Mouse (Mus musculus): ENCODE results near the gene Khdc1b. TPM values are rescaled to one million over a fixed set of nuclear protein-coding genes. Genes with fewer than 3 reads are reported as not detected.

The Khdc1b gene
- polyA plus RNA-seq, 1 experiment from 2014 or later, result not detected

GRCm38 (mm10) chr1:21419370-21419769 is 36.0 kb downstream of the Khdc1b start:
- Histone ChIP-seq H3K4me1 (no peaks in the 10 kb centered on the region), H3K4me3 (replicated peaks) (no peak overlapping the region), H3K9me3 (replicated peaks) (no peaks in the 10 kb centered on the region), H3K27ac (no peak overlapping the region), H3K27me3 (no peaks in the 10 kb centered on the region), H3K36me3 (no peaks in the 10 kb centered on the region), H3K9ac (no peak overlapping the region), H3K4me2 (no peak overlapping the region)
- no peak for ATAC-seq (replicated peaks; ENCODE audit: low FRiP score)

- Histone ChIP-seq H3K4me3 (replicated peaks) (no peak overlapping the region), H3K4me1 (no peaks in the 10 kb centered on the region), H3K4me2 (no peak overlapping the region), H3K9me3 (replicated peaks) (no peaks in the 10 kb centered on the region), H3K36me3 (no peaks in the 10 kb centered on the region), H3K27ac (no peak overlapping the region), H3K9ac (no peak overlapping the region), H3K27me3 (no peaks in the 10 kb centered on the region)
- WGBS, result 84% methylated on average over 2 of the region's 2 CpGs
- ATAC-seq (replicated peaks; ENCODE audit: low FRiP score), result no peak
These were observed 42.3 kb downstream of the Khdc1b start for GRCm38 (mm10) chr1:21425654-21426053.

DNA sequence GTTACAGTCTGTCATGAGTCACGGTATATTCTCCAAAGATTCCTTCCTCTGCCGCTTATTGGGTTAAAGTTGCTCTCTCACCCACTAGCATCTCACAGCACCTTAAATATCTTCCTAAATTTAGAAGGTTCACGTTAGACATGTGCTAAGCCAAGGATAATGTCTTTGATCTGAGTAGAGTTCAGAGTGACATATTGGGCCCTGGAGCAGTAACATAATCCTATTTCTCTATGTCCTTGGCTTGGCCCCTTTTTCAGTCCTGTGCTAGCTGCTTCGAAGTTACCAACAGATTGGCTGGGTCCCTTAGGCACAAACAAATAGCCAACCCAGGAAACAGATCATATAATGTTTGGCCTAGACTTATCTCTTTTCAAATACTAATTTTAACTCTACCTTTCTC is 44.7 kb downstream of the Khdc1b start:
- Histone ChIP-seq H3K4me1 (no peaks in the 10 kb centered on the region), H3K4me2 (no peak overlapping the region), H3K9ac (no peak overlapping the region), H3K27ac (no peak overlapping the region), H3K4me3 (replicated peaks) (no peak overlapping the region), H3K36me3 (no peaks in the 10 kb centered on the region), H3K9me3 (replicated peaks) (no peaks in the 10 kb centered on the region), H3K27me3 (no peaks in the 10 kb centered on the region)
- 82% methylated on average over 4 of the region's 4 CpGs for WGBS
- ATAC-seq (replicated peaks; ENCODE audit: low FRiP score), result no peak

GRCm38 (mm10) chr1:21431666-21432065 is 48.3 kb downstream of the Khdc1b start:
- Histone ChIP-seq H3K4me3 (replicated peaks) (no peak overlapping the region), H3K27me3 (no peaks in the 10 kb centered on the region), H3K4me2 (no peak overlapping the region), H3K9me3 (replicated peaks) (no peaks in the 10 kb centered on the region), H3K4me1 (no peaks in the 10 kb centered on the region), H3K36me3 (no peaks in the 10 kb centered on the region), H3K9ac (no peak overlapping the region), H3K27ac (no peak overlapping the region)
- 93% methylated on average over 3 of the region's 3 CpGs for WGBS
- no peak for ATAC-seq (replicated peaks; ENCODE audit: low FRiP score)

DNA sequence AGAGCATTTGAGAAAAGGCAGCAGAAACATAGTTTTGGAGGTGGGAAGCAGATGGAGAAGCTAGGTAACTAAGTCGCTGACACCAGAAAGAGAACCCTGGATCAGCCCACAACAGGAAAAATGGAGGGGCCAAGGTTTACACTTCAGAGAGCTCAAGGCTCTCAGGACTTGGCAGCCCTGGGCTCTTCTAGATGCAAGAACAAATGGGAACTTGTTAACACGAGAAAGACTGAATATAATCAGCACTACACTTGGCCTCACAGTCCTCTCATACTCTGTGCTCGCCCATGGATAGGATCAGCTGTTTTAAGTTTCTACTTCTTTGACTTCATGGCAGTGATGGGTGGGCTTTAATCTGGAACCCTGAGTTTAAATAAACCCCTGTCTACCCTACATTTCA is 51.5 kb downstream of the Khdc1b start:
- 74% methylated on average over 3 of the region's 3 CpGs for WGBS

More for the DNA sequence above, 51.5 kb downstream of the Khdc1b start:
- H3K4me1 ChIP-seq, result no peaks in the 10 kb centered on the region
- no peaks in the 10 kb centered on the region for H3K36me3 ChIP-seq
- H3K4me3 ChIP-seq (replicated peaks), result no peak overlapping the region
- no peaks in the 10 kb centered on the region for H3K9me3 ChIP-seq (replicated peaks)
- no peak overlapping the region for H3K9ac ChIP-seq
- H3K27ac ChIP-seq, result no peak overlapping the region
- no peaks in the 10 kb centered on the region for H3K27me3 ChIP-seq
- no peak overlapping the region for H3K4me2 ChIP-seq
- no peak for ATAC-seq (replicated peaks; ENCODE audit: low FRiP score)

Other genes with a start within 250 kb of the Khdc1b start
- gene Tmem14a, start 165.0 kb upstream of the Khdc1b start, polyA plus RNA-seq (2015; fragmentation: Nextera tagmentation; extraction: Ambion mirVana), result 11.8 and 12.7 TPM in 2 replicates
- 10.3 and 11.8 TPM in 2 replicates for gene Gsta3, start 143.0 kb upstream of the Khdc1b start, polyA plus RNA-seq (2015; fragmentation: Nextera tagmentation; extraction: Ambion mirVana)
- not detected in 2 replicates for gene Khdc1a, start 33.9 kb upstream of the Khdc1b start, polyA plus RNA-seq (2015; fragmentation: Nextera tagmentation; extraction: Ambion mirVana)
- not detected in 2 replicates for gene Khdc1c, start 15.2 kb upstream of the Khdc1b start, polyA plus RNA-seq (2015; fragmentation: Nextera tagmentation; extraction: Ambion mirVana)

Data from kidney, embryonic 15.5 days (tissue).